Mouse (Mus musculus) stomach, embryonic 14.5 days (tissue): ENCODE measurements around the gene Ankrd35. TPM values are rescaled to one million over a fixed set of nuclear protein-coding genes. Genes with fewer than 3 reads are reported as not detected.

Source experiments
- ATAC-seq: fragments of 200-750 bp; cut with Nextera tagmentation; 2 replicates; pipeline ENCODE4 v1.8.0; 2017; ENCODE audit warnings: low read depth, moderate TSS enrichment; ENCODE audit not compliant: insufficient number of reproducible peaks, insufficient read depth, low FRiP score
- H3K27ac ChIP-seq: fragments of 300-500 bp; sonication (generic); 2 replicates; pipeline ENCODE4 v1.5.1; 2014; ENCODE audit warnings: mild to moderate bottlenecking, low read length, moderate library complexity, mixed read lengths
- H3K27me3 ChIP-seq: fragments of 300-500 bp; sonication (generic); 2 replicates; pipeline ENCODE4 v1.6.1; 2014; ENCODE audit warnings: low read length, control low read depth, mixed read lengths; ENCODE audit not compliant: control insufficient read depth, insufficient read depth
- H3K36me3 ChIP-seq: fragments of 300-500 bp; sonication (generic); 2 replicates; pipeline ENCODE4 v1.6.1; 2014; ENCODE audit warnings: mild to moderate bottlenecking, control low read depth, low read length, moderate library complexity, mixed read lengths; ENCODE audit not compliant: control insufficient read depth, insufficient read depth
- H3K4me1 ChIP-seq: fragments of 300-500 bp; sonication (generic); 2 replicates; pipeline ENCODE4 v1.6.1; 2014; ENCODE audit warnings: low read length, control low read depth, mixed read lengths; ENCODE audit not compliant: control insufficient read depth, insufficient read depth
- H3K4me2 ChIP-seq: fragments of 300-500 bp; sonication (generic); replicated peaks from 2 replicates; pipeline ENCODE4 v1.6.1; 2014; ENCODE audit warnings: low read depth, low read length, control low read depth
- H3K4me3 ChIP-seq: fragments of 300-500 bp; sonication (generic); 2 replicates; pipeline ENCODE4 v1.5.1; 2014; ENCODE audit warnings: low read depth, low read length, control low read depth
- H3K9ac ChIP-seq: fragments of 300-500 bp; sonication (generic); replicated peaks from 2 replicates; pipeline ENCODE4 v1.6.1; 2014; ENCODE audit warnings: low read depth, mild to moderate bottlenecking, control low read depth, low read length, moderate library complexity, mixed read lengths
- H3K9me3 ChIP-seq: fragments of 300-500 bp; sonication (generic); 2 replicates; pipeline ENCODE4 v1.6.1; 2016; ENCODE audit warnings: low read depth, low read length, control low read depth; ENCODE audit not compliant: control insufficient read depth
- WGBS: fragments of 180-500 bp; shearing (Covaris S2); extraction: QIAGEN DNeasy Blood & Tissue Kit; methylation state at CpG from one replicate; pipeline ENCODE4 v1.1.7; 2014; 5-methylcytosine and 5-hydroxymethylcytosine counted together
- polyA plus RNA-seq: library from polyadenylated mRNA; unstranded; fragments of >200 nt; fragmentation: Nextera tagmentation; extraction: Ambion mirVana; gene quantifications from 2 replicates; pipeline ENCODE4 v1.2.1, GENCODE M21; 2014

Gene Ankrd35
- polyA plus RNA-seq, 1 experiment from 2014 or later, result 0.82 TPM

DNA sequence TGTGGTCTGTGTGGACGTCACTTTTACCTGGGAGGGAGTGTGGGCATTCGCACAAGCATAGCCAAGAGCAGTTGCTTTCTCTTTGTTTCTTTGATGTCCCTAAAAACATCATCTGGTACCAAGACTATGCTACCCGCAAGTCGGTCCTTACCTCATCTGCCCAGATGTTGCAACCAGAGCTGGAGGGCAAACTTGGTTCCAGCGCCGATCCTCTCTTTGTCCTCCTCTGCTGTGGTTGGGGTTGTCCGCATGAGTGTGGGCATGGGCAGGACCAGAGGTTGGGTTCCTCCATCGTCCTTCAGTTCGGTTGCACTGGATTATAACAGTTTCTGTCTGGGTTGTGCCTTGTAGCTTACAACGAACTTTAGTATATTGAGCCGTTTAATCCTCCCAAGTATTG is 36.3 kb downstream of the Ankrd35 start:
- 87% methylated on average over 11 of the region's 11 CpGs for WGBS
- no peak for ATAC-seq
- Histone ChIP-seq H3K4me3 (no peak overlapping the region), H3K27me3 (0 out of 2 replicates have a peak, but pooled peaks cover 5% of the 10 kb centered on the region), H3K4me2 (no peak overlapping the region), H3K9ac (no peak overlapping the region), H3K27ac (no peak overlapping the region), H3K4me1 (no peaks in the 10 kb centered on the region), H3K9me3 (no peaks in the 10 kb centered on the region), H3K36me3 (peaks cover 39% of the 10 kb centered on the region)

DNA sequence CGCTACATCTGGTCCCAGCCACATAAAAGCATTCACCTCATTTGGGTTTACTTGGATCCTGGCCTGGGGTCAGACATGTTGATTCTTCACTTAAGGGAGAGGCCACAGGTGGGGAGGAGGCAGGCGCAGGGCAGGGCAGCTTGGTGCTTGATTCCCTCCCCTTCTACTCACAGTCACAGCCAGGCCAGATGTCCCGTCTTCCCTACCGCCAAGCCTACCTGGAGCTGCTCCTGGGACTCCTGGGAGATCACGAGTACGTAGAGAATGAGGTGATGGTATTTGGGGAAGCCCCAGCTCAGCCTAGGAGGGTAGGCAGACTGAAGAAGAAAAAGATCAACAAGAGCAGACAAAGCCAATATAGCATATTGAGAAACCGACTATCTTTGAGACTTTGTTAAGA is 37.1 kb downstream of the Ankrd35 start:
- Histone ChIP-seq H3K9ac (no peak overlapping the region), H3K27ac (no peak overlapping the region), H3K9me3 (no peaks in the 10 kb centered on the region), H3K4me2 (no peak overlapping the region), H3K36me3 (peaks cover 34% of the 10 kb centered on the region), H3K4me3 (no peak overlapping the region), H3K4me1 (no peaks in the 10 kb centered on the region), H3K27me3 (0 out of 2 replicates have a peak, but pooled peaks cover 5% of the 10 kb centered on the region)
- WGBS, result 58% methylated on average over 7 of the region's 7 CpGs
- ATAC-seq, result no peak

DNA sequence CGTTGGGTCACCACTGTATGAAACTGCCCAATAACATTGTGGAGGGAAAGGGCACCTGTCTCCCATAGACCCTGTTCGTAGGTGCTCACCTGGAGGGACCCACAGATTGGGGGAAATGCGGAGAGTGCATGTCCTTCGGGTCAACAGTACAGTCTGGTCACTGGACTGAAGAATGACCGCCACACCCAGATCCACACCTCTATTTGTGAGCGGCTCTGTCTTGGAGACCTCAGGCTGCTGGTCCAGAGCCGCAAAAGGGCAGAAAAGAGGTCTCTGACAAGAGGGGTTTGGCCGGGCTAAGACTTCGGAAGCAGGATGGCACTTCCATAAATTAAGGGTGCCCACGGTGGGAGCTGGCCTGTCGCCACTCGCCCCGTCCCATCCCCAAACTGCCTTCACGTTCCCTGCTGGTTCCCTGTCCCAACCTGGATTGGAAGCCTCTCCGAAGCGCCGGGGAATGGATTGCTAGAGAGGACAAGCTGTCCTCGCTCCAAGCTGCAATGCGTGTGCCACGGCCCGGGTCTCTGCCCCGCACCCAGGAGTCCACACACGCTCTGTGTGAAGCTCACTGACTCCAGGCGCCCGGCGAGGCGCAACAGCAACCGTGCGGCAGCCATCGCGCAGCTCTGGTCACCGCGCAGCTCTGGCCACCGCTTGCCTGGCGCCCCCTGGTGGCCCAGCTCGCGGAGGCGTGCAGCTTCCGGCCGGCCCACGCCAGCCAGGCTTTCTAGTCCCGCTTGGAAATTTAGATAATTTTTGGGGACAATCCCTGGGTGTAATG is 38.2 kb downstream of the Ankrd35 start, which contains the start of gene Nudt17:
Nudt17 (minus strand) TSS at position 660 of the 781 bp plus-strand sequence.
- ATAC-seq, result peak; percentile 82; the same call in 1 of the 2 replicates
- no peaks in the 10 kb centered on the region for H3K9me3 ChIP-seq
- peak within 1 kb of the TSS; percentile 95 for H3K4me2 ChIP-seq
- H3K9ac ChIP-seq, result peak within 1 kb of the TSS; percentile 60
- H3K4me3 ChIP-seq, result peak within 1 kb of the TSS; percentile 47
- 0 out of 2 replicates have a peak, but pooled peaks cover 5% of the 10 kb centered on the region for H3K27me3 ChIP-seq
- H3K27ac ChIP-seq, result no peak within 1 kb of the TSS
- H3K36me3 ChIP-seq, result peaks cover 38% of the 10 kb centered on the region
- WGBS, result 4% methylated on average over 42 of the region's 42 CpGs
- H3K4me1 ChIP-seq, result no peaks in the 10 kb centered on the region

DNA sequence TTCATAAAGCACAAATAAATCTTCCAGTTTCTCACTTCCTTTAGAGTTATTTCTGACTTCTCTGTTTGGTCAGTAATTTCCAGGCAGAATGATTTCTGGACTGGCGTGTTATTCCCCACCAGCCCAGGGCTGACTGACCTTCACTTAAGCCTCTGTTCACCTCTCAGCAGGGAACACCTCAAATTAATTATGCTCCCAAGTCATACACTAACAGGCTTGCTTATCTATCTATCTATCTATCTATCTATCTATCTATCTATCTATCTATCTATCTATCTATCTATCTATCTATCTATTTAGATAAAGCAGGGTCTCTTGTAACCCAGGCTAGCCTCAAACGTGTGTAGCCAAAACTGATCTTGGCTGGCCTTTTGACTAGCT is 38.7 kb downstream of the Ankrd35 start:
- Histone ChIP-seq H3K4me1 (no peaks in the 10 kb centered on the region), H3K9me3 (no peaks in the 10 kb centered on the region), H3K9ac (no peak overlapping the region), H3K27me3 (0 out of 2 replicates have a peak, but pooled peaks cover 5% of the 10 kb centered on the region), H3K4me3 (no peak overlapping the region; the same call in 1 of the 2 replicates), H3K27ac (no peak overlapping the region), H3K36me3 (peaks cover 38% of the 10 kb centered on the region), H3K4me2 (peak overlapping the region; percentile 95; the same call in 1 of the 2 replicates)
- 46% methylated on average over 2 of the region's 2 CpGs for WGBS
- ATAC-seq, result no peak

DNA sequence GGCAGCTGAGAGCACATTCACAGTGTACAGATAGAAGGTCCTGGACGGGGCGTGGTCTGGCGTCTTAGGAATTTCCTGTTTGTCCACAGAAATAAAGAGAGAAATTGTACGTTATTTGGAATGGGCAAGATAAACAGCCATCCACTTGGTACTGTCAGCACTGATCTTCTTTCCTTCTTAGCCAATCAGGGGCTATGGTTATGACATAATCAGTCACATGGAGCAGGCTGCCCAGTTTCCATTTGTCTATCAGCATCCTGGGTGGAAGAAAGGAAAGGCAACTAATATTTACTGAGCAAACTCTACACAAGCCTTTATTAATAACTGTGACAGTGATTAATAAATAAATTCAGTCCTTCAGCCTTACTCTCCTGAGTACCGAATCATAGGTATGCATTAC is 44.4 kb downstream of the Ankrd35 start:
- Histone ChIP-seq H3K27me3 (no peaks in the 10 kb centered on the region), H3K4me3 (no peak overlapping the region), H3K9me3 (no peaks in the 10 kb centered on the region), H3K4me1 (no peaks in the 10 kb centered on the region), H3K27ac (no peak overlapping the region), H3K36me3 (peaks cover 61% of the 10 kb centered on the region), H3K4me2 (no peak overlapping the region), H3K9ac (no peak overlapping the region)
- WGBS, result 81% methylated on average over 5 of the region's 5 CpGs
- no peak for ATAC-seq

DNA sequence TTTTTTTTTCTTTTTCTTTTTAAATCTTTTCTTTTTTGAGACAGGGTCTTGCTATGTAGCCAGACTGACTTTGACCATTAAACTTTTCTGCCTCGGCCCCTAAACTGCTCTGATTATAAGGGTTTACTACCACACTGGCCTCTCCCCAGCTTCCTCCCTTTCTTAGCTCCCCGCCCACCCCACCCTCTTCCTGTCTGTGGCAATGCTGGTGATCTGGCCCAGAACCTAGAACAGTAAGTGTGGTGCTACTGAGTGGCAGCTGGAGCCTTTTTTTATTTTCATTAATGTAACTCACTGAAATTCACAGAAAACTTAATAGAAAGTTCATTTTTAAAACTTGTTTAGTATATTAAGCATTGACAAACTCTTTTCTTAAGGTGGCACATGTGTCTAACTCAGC is 45.9 kb downstream of the Ankrd35 start:
- no peaks in the 10 kb centered on the region for H3K9me3 ChIP-seq
- H3K9ac ChIP-seq, result no peak overlapping the region
- H3K36me3 ChIP-seq, result peaks cover 63% of the 10 kb centered on the region
- no peak for ATAC-seq
- H3K4me2 ChIP-seq, result no peak overlapping the region
- no peak overlapping the region for H3K4me3 ChIP-seq
- no peaks in the 10 kb centered on the region for H3K27me3 ChIP-seq
- WGBS, result 86% methylated on average over 2 of the region's 2 CpGs
- no peaks in the 10 kb centered on the region for H3K4me1 ChIP-seq
- no peak overlapping the region for H3K27ac ChIP-seq

DNA sequence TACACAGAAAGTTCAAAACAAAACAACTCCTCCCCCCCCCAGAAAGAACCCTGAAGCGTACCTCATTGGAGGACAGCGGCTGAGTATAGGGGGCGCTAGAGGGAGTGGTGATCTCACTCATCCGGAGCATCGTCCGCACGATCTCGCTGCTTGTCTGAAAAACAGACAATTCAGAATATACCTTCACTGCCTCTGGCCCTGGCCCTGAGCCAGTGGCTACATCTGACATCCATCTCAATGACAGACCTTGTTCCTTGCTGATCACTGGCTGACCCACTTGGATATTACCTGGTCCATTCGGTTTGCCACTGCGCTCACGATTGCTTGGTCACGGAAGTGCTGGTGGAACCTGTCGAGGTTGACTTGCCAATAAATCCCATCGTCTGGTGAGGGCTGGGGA is 49.2 kb downstream of the Ankrd35 start:
- WGBS, result 42% methylated on average over 14 of the region's 14 CpGs
- Histone ChIP-seq H3K4me1 (no peaks in the 10 kb centered on the region), H3K9ac (no peak overlapping the region)

DNA sequence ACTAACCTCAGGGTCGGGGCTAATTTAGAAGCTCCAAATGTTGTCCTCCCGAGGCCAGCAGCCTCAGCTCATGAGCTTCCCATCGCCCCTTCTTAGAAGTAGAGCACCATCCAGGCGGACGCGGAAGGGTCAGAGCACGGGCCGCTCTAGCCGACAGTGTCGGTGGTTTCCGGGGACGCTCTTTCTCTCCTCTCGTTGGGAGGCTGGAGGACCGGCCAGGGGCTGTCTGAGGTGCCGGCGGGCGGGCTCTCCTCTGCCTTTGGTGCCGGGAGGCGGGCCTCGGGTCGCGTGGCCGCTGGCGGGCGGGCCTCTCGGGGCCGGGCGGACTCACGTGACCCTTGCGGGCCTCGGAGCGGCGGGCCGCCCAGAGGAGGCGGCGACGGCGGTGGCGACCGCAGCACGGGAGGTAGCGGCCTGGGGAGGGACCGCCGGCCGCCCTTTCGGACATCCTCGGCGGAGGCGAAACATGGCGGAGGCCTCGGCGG is 57.5 kb downstream of the Ankrd35 start, which contains the start of the genes Polr3c and Rnf115:
Polr3c (minus strand) TSS at position 286 of the 485 bp plus-strand sequence.
Rnf115 (plus strand) TSS at position 322 of the 485 bp plus-strand sequence.
- Histone ChIP-seq H3K4me2 (peak within 1 kb of the TSS; percentile 58), H3K27me3 (no peaks in the 10 kb centered on the region)

More for the DNA sequence above, 49.2 kb downstream of the Ankrd35 start:
- no peaks in the 10 kb centered on the region for H3K27me3 ChIP-seq
- no peaks in the 10 kb centered on the region for H3K9me3 ChIP-seq
- no peak overlapping the region for H3K4me3 ChIP-seq
- H3K4me2 ChIP-seq, result no peak overlapping the region
- H3K36me3 ChIP-seq, result peaks cover 53% of the 10 kb centered on the region
- no peak for ATAC-seq
- H3K27ac ChIP-seq, result no peak overlapping the region

More for the DNA sequence above, 57.5 kb downstream of the Ankrd35 start, which contains the start of the genes Polr3c and Rnf115:
- H3K9ac ChIP-seq, result peak within 1 kb of the TSS; percentile 76
- no peaks in the 10 kb centered on the region for H3K9me3 ChIP-seq
- peaks cover 16% of the 10 kb centered on the region; the same call in 1 of the 2 replicates for H3K4me1 ChIP-seq
- WGBS, result under 1% methylated on average over 48 of the region's 52 CpGs
- peak; percentile 99 for ATAC-seq
- peaks cover 10% of the 10 kb centered on the region for H3K36me3 ChIP-seq
- H3K27ac ChIP-seq, result peak within 1 kb of the TSS; percentile 70; the same call in 1 of the 2 replicates
- H3K4me3 ChIP-seq, result peak within 1 kb of the TSS; percentile 69
